Mouse (Mus musculus) forebrain, embryonic 11.5 days (tissue): ENCODE measurements around the gene Gpr62. TPM values are rescaled to one million over a fixed set of nuclear protein-coding genes. Genes with fewer than 3 reads are reported as not detected.

Experiments
- ATAC-seq: fragments of 200-750 bp; cut with Nextera tagmentation; replicated peaks from 2 replicates; pipeline ENCODE4 v1.8.0; 2017; ENCODE audit warnings: moderate TSS enrichment; ENCODE audit not compliant: low FRiP score
- DNase-seq: peaks from one replicate; pipeline ENCODE4 v3.0.0-alpha.2; 2017; ENCODE audit warnings: low spot score
- H3K27ac ChIP-seq: fragments of 300-500 bp; sonication (generic); 2 replicates; pipeline ENCODE4 v1.5.1; 2014; ENCODE audit warnings: low read depth, low read length
- H3K27me3 ChIP-seq: fragments of 300-500 bp; sonication (generic); 2 replicates; pipeline ENCODE4 v1.6.1; 2014; ENCODE audit warnings: mild to moderate bottlenecking, low read length, mixed read lengths; ENCODE audit not compliant: control insufficient read depth, insufficient read depth
- H3K36me3 ChIP-seq: fragments of 300-500 bp; sonication (generic); 2 replicates; pipeline ENCODE4 v1.6.1; 2014; ENCODE audit warnings: mild to moderate bottlenecking, low read length, moderate library complexity, mixed read lengths; ENCODE audit not compliant: control insufficient read depth, insufficient read depth
- H3K4me1 ChIP-seq: fragments of 300-500 bp; sonication (generic); replicated peaks from 2 replicates; pipeline ENCODE4 v1.6.1; 2014; ENCODE audit warnings: low read length, mixed read lengths; ENCODE audit not compliant: control insufficient read depth, insufficient read depth
- H3K4me2 ChIP-seq: fragments of 300-500 bp; sonication (generic); 2 replicates; pipeline ENCODE4 v1.6.1; 2014; ENCODE audit warnings: low read depth, mild to moderate bottlenecking, low read length, moderate library complexity, mixed read lengths; ENCODE audit not compliant: severe bottlenecking
- H3K4me3 ChIP-seq: fragments of 300-500 bp; sonication (generic); 2 replicates; pipeline ENCODE4 v1.5.1; 2014; ENCODE audit warnings: low read depth, low read length
- H3K9ac ChIP-seq: fragments of 300-500 bp; sonication (generic); 2 replicates; pipeline ENCODE4 v1.6.1; 2014; ENCODE audit warnings: low read length
- H3K9me3 ChIP-seq: fragments of 300-500 bp; sonication (generic); 2 replicates; pipeline ENCODE4 v1.6.1; 2016; ENCODE audit warnings: low read length, mixed read lengths; ENCODE audit not compliant: control insufficient read depth
- WGBS: fragments of 180-500 bp; shearing (Covaris S2); extraction: QIAGEN DNeasy Blood & Tissue Kit; methylation state at CpG from one replicate; pipeline ENCODE4 v1.1.7; 2014; 5-methylcytosine and 5-hydroxymethylcytosine counted together
- polyA plus RNA-seq: library from polyadenylated mRNA; unstranded; fragments of >200 nt; fragmentation: Nextera tagmentation; extraction: Ambion mirVana; gene quantifications from 2 replicates; pipeline ENCODE4 v1.2.1, GENCODE M21; 2014

Gene Gpr62
- polyA plus RNA-seq, 1 experiment from 2014 or later = 0.19 TPM

- WGBS = 74% methylated on average over 11 of the region's 11 CpGs
- ATAC-seq = no peak
- Histone ChIP-seq H3K4me1 (peaks cover 38% of the 10 kb centered on the region), H3K27ac (no peak overlapping the region), H3K36me3 (no peaks in the 10 kb centered on the region), H3K9ac (no peak overlapping the region), H3K4me3 (no peak overlapping the region), H3K27me3 (no peaks in the 10 kb centered on the region), H3K9me3 (no peaks in the 10 kb centered on the region), H3K4me2 (no peak overlapping the region)
- DNase-seq = no peak
Measured at GRCm38 (mm10) chr9:106451298-106451697, 14.4 kb downstream of the Gpr62 start.

- no peak for ATAC-seq
- 23% methylated on average over 9 of the region's 9 CpGs for WGBS
Measured at GRCm38 (mm10) chr9:106450661-106451060, 15.1 kb downstream of the Gpr62 start.

GRCm38 (mm10) chr9:106449947-106450346, 15.8 kb downstream of the Gpr62 start:
- Histone ChIP-seq H3K36me3 (no peaks in the 10 kb centered on the region), H3K9ac (no peak overlapping the region), H3K4me1 (peaks cover 27% of the 10 kb centered on the region), H3K9me3 (no peaks in the 10 kb centered on the region), H3K27ac (no peak overlapping the region), H3K4me2 (no peak overlapping the region), H3K27me3 (no peaks in the 10 kb centered on the region), H3K4me3 (no peak overlapping the region)
- 92% methylated on average over 8 of the region's 8 CpGs for WGBS
- no peak for DNase-seq
- ATAC-seq = no peak

More at GRCm38 (mm10) chr9:106450661-106451060, 15.1 kb downstream of the Gpr62 start:
- H3K36me3 ChIP-seq = no peaks in the 10 kb centered on the region
- no peak overlapping the region for H3K27ac ChIP-seq
- H3K9me3 ChIP-seq = no peaks in the 10 kb centered on the region
- no peak overlapping the region for H3K4me2 ChIP-seq
- DNase-seq = no peak
- no peak overlapping the region for H3K9ac ChIP-seq
- H3K4me1 ChIP-seq = peaks cover 31% of the 10 kb centered on the region
- H3K4me3 ChIP-seq = no peak overlapping the region
- no peaks in the 10 kb centered on the region for H3K27me3 ChIP-seq

- DNase-seq = peak; percentile 77
- H3K4me1 ChIP-seq = peaks cover 27% of the 10 kb centered on the region
- H3K27ac ChIP-seq = no peak overlapping the region
- peak overlapping the region; percentile 29 for H3K4me3 ChIP-seq
- 2% methylated on average over 23 of the region's 23 CpGs for WGBS
- H3K9ac ChIP-seq = peak overlapping the region; percentile 54
- H3K27me3 ChIP-seq = no peaks in the 10 kb centered on the region
- no peaks in the 10 kb centered on the region for H3K36me3 ChIP-seq
- no peaks in the 10 kb centered on the region for H3K9me3 ChIP-seq
- peak overlapping the region; percentile 61 for H3K4me2 ChIP-seq
- peak; percentile 33 for ATAC-seq
Measured at GRCm38 (mm10) chr9:106448498-106449031, 17.2 kb downstream of the Gpr62 start.

GRCm38 (mm10) chr9:106447951-106448350, 17.8 kb downstream of the Gpr62 start:
- WGBS = 40% methylated on average over 9 of the region's 9 CpGs

GRCm38 (mm10) chr9:106447348-106447747, 18.4 kb downstream of the Gpr62 start, which contains the start of the genes Abhd14b and Abhd14a:
Gene Abhd14b (plus strand): TSS chr9:106447459.
Gene Abhd14a (minus strand): TSS chr9:106447678.
- Histone ChIP-seq H3K27ac (no peak within 1 kb of the TSS; the same call in 1 of the 2 replicates), H3K36me3 (no peaks in the 10 kb centered on the region), H3K27me3 (no peaks in the 10 kb centered on the region), H3K9me3 (no peaks in the 10 kb centered on the region), H3K4me3 (peak within 1 kb of the TSS; percentile 37), H3K9ac (peak within 1 kb of the TSS; percentile 54), H3K4me1 (peaks cover 19% of the 10 kb centered on the region), H3K4me2 (peak within 1 kb of the TSS; percentile 61)
- peak; percentile 80 for ATAC-seq
- peak; percentile 95 for DNase-seq
- 0% methylated on average over 24 of the region's 24 CpGs for WGBS

More at GRCm38 (mm10) chr9:106447951-106448350, 17.8 kb downstream of the Gpr62 start:
- no peaks in the 10 kb centered on the region for H3K36me3 ChIP-seq
- H3K27me3 ChIP-seq = no peaks in the 10 kb centered on the region
- H3K9ac ChIP-seq = no peak overlapping the region; the same call in 1 of the 2 replicates
- peak overlapping the region; percentile 37; the same call in 1 of the 2 replicates for H3K4me3 ChIP-seq
- no peak; the same call in 1 of the 2 replicates for ATAC-seq
- peak overlapping the region; percentile 61 for H3K4me2 ChIP-seq
- no peak for DNase-seq
- peaks cover 25% of the 10 kb centered on the region for H3K4me1 ChIP-seq
- no peaks in the 10 kb centered on the region for H3K9me3 ChIP-seq
- no peak overlapping the region for H3K27ac ChIP-seq

- H3K4me2 ChIP-seq = no peak overlapping the region
- WGBS = 85% methylated on average over 4 of the region's 4 CpGs
- H3K4me3 ChIP-seq = no peak overlapping the region
- H3K27me3 ChIP-seq = no peaks in the 10 kb centered on the region
- no peak overlapping the region for H3K9ac ChIP-seq
- H3K9me3 ChIP-seq = no peaks in the 10 kb centered on the region
- H3K4me1 ChIP-seq = peaks cover 11% of the 10 kb centered on the region; the same call in 1 of the 2 replicates
- no peaks in the 10 kb centered on the region for H3K36me3 ChIP-seq
- no peak overlapping the region for H3K27ac ChIP-seq
- ATAC-seq (no peak), DNase-seq (peak; percentile 41)
Measured at GRCm38 (mm10) chr9:106444836-106445235, 20.9 kb downstream of the Gpr62 start.

GRCm38 (mm10) chr9:106442680-106443079, 23.1 kb downstream of the Gpr62 start:
- no peak for ATAC-seq
- H3K4me3 ChIP-seq = no peak overlapping the region
- H3K36me3 ChIP-seq = no peaks in the 10 kb centered on the region
- no peak overlapping the region for H3K4me2 ChIP-seq
- no peak overlapping the region for H3K27ac ChIP-seq
- no peak overlapping the region for H3K9ac ChIP-seq
- peaks cover 6% of the 10 kb centered on the region; the same call in 1 of the 2 replicates for H3K4me1 ChIP-seq
- no peaks in the 10 kb centered on the region for H3K27me3 ChIP-seq
- H3K9me3 ChIP-seq = no peaks in the 10 kb centered on the region
- DNase-seq = peak; percentile 38
- 72% methylated on average over 5 of the region's 5 CpGs for WGBS

- 0 out of 2 replicates have a peak overlapping the region, but pooled peaks have one; percentile 8 for H3K4me2 ChIP-seq
- H3K4me3 ChIP-seq = no peak overlapping the region
- no peaks in the 10 kb centered on the region for H3K27me3 ChIP-seq
- ATAC-seq = no peak
- H3K9me3 ChIP-seq = no peaks in the 10 kb centered on the region
- 85% methylated on average over 9 of the region's 9 CpGs for WGBS
- H3K9ac ChIP-seq = no peak overlapping the region
- H3K4me1 ChIP-seq = peaks cover 9% of the 10 kb centered on the region; the same call in 1 of the 2 replicates
- no peak for DNase-seq
- peaks cover 10% of the 10 kb centered on the region for H3K36me3 ChIP-seq
- H3K27ac ChIP-seq = no peak overlapping the region
Measured at GRCm38 (mm10) chr9:106436566-106436965, 29.2 kb downstream of the Gpr62 start.
